Mouse (Mus musculus): ENCODE data around the gene Gm32717. TPM values are rescaled to one million over a fixed set of nuclear protein-coding genes. Genes with fewer than 3 reads are reported as not detected.
"Not testable (repeated sequence)": the region's sequence is repeated elsewhere in the genome, so short reads cannot be mapped to it uniquely, and the experiment has no call there.

Gm32717 gene
- under 1 TPM; 0.38 to 0.43 TPM for total RNA-seq (2021)
- long read RNA-seq, experiment 1 = 0 reads
- long read RNA-seq, experiment 2 = 0 reads

- intact Hi-C loops (cut with DNase I; ENCODE audit: low total_unique reads); DNase-seq: not testable (repeated sequence)
Observed at GRCm38 (mm10) chr10:118240680-118241079, at the start of gene Gm32717. Gene Gm32717, minus strand, starts transcription at chr10:118240780.

- DNase-seq; intact Hi-C loops (cut with DNase I; ENCODE audit: low total_unique reads): not testable (repeated sequence)
Observed at GRCm38 (mm10) chr10:118283016-118283415, 42.4 kb upstream of the Gm32717 start.

GRCm38 (mm10) chr10:118282565-118282964, 42.0 kb upstream of the Gm32717 start:
- intact Hi-C loops (cut with DNase I; ENCODE audit: low total_unique reads) = not testable (repeated sequence)

GRCm38 (mm10) chr10:118278069-118278468, 37.5 kb upstream of the Gm32717 start:
- intact Hi-C loops (cut with DNase I; ENCODE audit: low total_unique reads); DNase-seq: not testable (repeated sequence)

More at GRCm38 (mm10) chr10:118282565-118282964, 42.0 kb upstream of the Gm32717 start:
- not testable (repeated sequence) for DNase-seq

- intact Hi-C loops (cut with DNase I; ENCODE audit: low total_unique reads); DNase-seq: not testable (repeated sequence)
Observed at GRCm38 (mm10) chr10:118271416-118271815, 30.8 kb upstream of the Gm32717 start.

- DNase-seq; intact Hi-C loops (cut with DNase I; ENCODE audit: low total_unique reads): not testable (repeated sequence)
Observed at GRCm38 (mm10) chr10:118268812-118269211, 28.2 kb upstream of the Gm32717 start.

DNA sequence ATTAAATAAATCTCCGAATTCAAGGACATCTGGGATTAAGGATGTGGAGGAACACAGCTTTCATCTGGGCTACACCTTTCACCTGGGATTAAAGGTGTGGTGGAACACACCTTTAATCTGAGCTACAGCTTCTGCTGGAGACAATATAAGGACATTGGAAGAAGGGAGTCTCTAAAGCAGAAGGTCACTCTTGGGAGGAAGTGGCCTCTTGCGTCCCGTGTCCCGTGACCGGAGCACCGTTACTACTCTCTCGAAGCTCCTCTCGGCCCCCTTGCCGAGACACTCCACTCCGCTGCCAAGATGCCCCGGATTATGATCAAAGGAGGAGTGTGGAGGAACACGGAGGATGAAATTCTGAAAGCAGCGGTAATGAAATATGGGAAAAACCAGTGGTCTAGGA, 17.8 kb upstream of the Gm32717 start, which contains the start of gene Gm32802:
Gene Gm32802, plus strand, starts transcription at position 301 of the 400 bp plus-strand sequence.
- intact Hi-C loops (cut with DNase I; ENCODE audit: low total_unique reads); DNase-seq: not testable (repeated sequence)

GRCm38 (mm10) chr10:118250852-118251295, 10.3 kb upstream of the Gm32717 start:
- intact Hi-C loops (cut with DNase I; ENCODE audit: low total_unique reads) = no loop called here
- DNase-seq = peak; percentile 5

DNA sequence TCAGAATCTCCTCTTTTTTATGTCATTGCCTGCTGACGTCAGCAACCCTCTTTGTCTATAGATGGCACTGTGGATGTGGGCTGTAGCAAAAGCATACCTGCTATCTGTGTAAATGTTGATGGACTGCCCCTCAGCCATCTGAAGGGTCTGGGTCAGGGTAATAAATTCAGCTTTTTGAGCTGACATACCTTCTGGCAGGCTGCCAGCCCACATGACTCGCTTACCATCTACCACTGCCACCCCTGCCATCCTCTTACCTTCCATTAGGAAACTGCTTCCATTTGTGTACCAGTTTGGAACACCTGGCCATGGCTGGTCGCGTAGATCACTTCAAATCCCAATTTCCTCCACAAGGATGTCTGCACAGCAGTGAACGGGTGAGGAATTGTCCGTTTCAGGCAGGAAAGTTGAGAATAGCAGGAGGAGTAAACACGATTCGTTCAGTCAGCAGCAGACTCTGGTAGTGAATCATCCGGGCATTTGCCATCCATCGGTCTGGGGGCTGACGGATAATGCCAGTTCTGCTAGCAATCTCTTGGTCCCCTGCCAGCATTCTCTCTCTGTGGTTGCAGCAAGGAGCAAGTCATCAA, 8.5 kb upstream of the Gm32717 start:
- intact Hi-C loops (cut with DNase I; ENCODE audit: low total_unique reads); DNase-seq: not testable (repeated sequence)

- DNase-seq; intact Hi-C loops (cut with DNase I; ENCODE audit: low total_unique reads): not testable (repeated sequence)
Observed at GRCm38 (mm10) chr10:118232607-118233006, 8.0 kb downstream of the Gm32717 start.

DNA sequence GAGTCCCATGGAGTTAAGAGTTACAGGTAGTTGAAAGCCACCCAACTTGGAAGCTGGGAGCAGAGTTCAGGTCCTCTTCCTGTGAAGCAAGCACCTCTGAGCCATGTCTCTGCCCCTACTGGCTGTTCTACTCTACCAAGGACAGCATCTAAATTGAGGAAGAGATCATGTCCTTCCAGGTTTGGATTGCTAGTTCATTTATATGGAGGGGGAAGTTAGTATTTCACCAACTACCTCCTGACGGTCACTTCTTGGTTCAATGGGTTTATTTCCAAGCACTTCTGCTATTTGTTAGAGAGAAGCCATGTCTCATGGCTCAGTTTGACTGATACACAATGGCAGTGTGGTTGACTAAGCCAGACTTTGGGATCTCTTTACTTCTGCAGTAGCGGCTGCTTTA, 13.0 kb downstream of the Gm32717 start:
- intact Hi-C loops (cut with DNase I; ENCODE audit: low total_unique reads); DNase-seq: not testable (repeated sequence)

GRCm38 (mm10) chr10:118215719-118216393, 24.7 kb downstream of the Gm32717 start:
- intact Hi-C loops (cut with DNase I; ENCODE audit: low total_unique reads); DNase-seq: not testable (repeated sequence)

DNA sequence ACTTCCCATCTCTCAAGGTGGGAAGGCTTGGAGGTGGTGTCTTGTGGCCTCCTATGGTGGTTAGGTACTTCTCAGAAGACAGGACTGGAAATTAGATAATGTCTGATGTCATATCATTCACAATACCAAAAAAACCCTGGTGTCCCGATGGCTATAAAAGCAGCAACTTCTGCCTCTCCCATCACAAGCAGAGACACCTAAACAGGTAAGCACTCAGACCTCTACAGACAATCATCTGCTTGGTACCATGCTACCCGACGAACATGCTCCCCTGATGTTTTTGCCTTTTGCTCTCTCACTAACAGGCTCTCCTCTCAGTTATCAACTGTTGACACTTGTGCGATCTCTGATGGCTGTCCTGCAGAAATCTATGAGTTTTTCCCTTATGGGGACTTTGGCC, 35.9 kb downstream of the Gm32717 start, which contains the start of gene Il22:
Gene Il22, plus strand, starts transcription at position 301 of the 400 bp plus-strand sequence.
- DNase-seq = no peak
- intact Hi-C loops (cut with DNase I; ENCODE audit: low total_unique reads) = no loop called here

DNA sequence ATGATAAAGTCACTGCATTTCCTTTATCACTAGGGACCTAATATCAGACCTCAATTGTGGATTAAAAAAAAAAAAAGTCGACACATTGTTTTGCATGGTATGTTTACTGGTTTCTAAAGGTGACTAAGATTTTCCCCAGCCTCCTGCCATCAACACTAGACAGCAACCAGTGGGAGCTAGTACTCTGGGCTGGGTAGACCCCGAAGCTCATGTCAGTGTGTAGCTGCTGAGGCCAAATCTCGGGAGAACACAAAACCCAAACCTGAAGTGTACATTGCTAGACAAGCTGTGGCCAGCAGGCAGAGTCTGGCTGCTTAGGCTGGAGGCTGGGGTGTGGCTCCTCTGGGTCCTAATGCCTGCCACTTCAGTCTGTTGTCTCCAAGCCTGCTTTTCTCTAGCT, 45.4 kb downstream of the Gm32717 start:
- DNase-seq; intact Hi-C loops (cut with DNase I; ENCODE audit: low total_unique reads): not testable (repeated sequence)

Other genes starting within 250 kb of the Gm32717 start
- 1 to 10 TPM; 1.9 to 2.8 TPM for gene Mdm1, start 99.0 kb downstream of the Gm32717 start, total RNA-seq (2021)
- gene Il22, start 35.8 kb downstream of the Gm32717 start, total RNA-seq (2021) = not detected
- gene Gm32802, start 17.9 kb upstream of the Gm32717 start, total RNA-seq (2021) = under 1 TPM; 0.38 to 0.43 TPM
- not detected for gene Iltifb, start 54.3 kb upstream of the Gm32717 start, total RNA-seq (2021)
- gene Gm9040, start 86.2 kb upstream of the Gm32717 start, total RNA-seq (2021) = not detected
- gene Gm9044, start 91.6 kb upstream of the Gm32717 start, total RNA-seq (2021) = not detected
- not detected for gene Gm9045, start 97.1 kb upstream of the Gm32717 start, total RNA-seq (2021)
- not detected for gene Gm9046, start 102.5 kb upstream of the Gm32717 start, total RNA-seq (2021)
- not detected for gene Gm9048, start 107.9 kb upstream of the Gm32717 start, total RNA-seq (2021)
- gene Gm9049, start 113.3 kb upstream of the Gm32717 start, total RNA-seq (2021) = not detected
- gene Ifng, start 200.3 kb upstream of the Gm32717 start, total RNA-seq (2021) = not detected

Data from gastrocnemius, postnatal 14 days (tissue).